Mouse (Mus musculus) C2C12 (cell line): ENCODE results near the gene Dok1. TPM values are rescaled to one million over a fixed set of nuclear protein-coding genes. Genes with fewer than 3 reads are reported as not detected.

Source experiments
- H3K27me3 ChIP-seq: one replicate; pipeline ENCODE4 v1.6.1; 2011; ENCODE audit not compliant: control insufficient read depth, insufficient read depth, insufficient read length
- H3K36me3 ChIP-seq: one replicate; pipeline ENCODE4 v1.6.1; 2011; ENCODE audit not compliant: control insufficient read depth, insufficient read depth
- H3K4me3 ChIP-seq: one replicate; pipeline ENCODE4 v1.5.1; 2011; ENCODE audit warnings: mild to moderate bottlenecking, control low read depth; ENCODE audit not compliant: poor library complexity, insufficient read depth, severe bottlenecking
- H3K79me2 ChIP-seq: one replicate; pipeline ENCODE4 v1.6.1; 2011; ENCODE audit not compliant: control insufficient read depth, insufficient read depth
- H3K79me3 ChIP-seq: one replicate; pipeline ENCODE4 v1.6.1; 2011; ENCODE audit warnings: low read depth, control low read depth
- H3ac ChIP-seq: one replicate; pipeline ENCODE3; 2011; ENCODE audit warnings: low read depth; ENCODE audit not compliant: control insufficient read depth, insufficient read length
- CEBPB ChIP-seq: IDR thresholded peaks from one replicate; pipeline ENCODE4 v1.6.1; 2011; ENCODE audit warnings: low read depth, mild to moderate bottlenecking, control low read depth, moderate library complexity
- CTCF ChIP-seq: IDR thresholded peaks from one replicate; pipeline ENCODE4 v1.5.1; 2011; ENCODE audit not compliant: control insufficient read depth, insufficient read depth, insufficient read length
- FOSL1 ChIP-seq: IDR thresholded peaks from one replicate; pipeline ENCODE4 v1.8.0; 2011; ENCODE audit warnings: mild to moderate bottlenecking, low read length; ENCODE audit not compliant: poor library complexity, insufficient read depth, severe bottlenecking
- MAX ChIP-seq: IDR thresholded peaks from one replicate; pipeline ENCODE4 v1.6.1; 2011; ENCODE audit warnings: mild to moderate bottlenecking, control low read depth
- MYOD1 ChIP-seq: IDR thresholded peaks from one replicate; pipeline ENCODE4 v1.6.1; 2011; ENCODE audit warnings: low read depth; ENCODE audit not compliant: control insufficient read depth, insufficient read length
- MYOG ChIP-seq: IDR thresholded peaks from one replicate; pipeline ENCODE4 v1.6.1; 2011; ENCODE audit not compliant: control insufficient read depth, insufficient read length; ENCODE audit errors: extremely low read depth
- USF1 ChIP-seq: IDR thresholded peaks from one replicate; pipeline ENCODE4 v1.6.1; 2011; ENCODE audit warnings: low read depth, mild to moderate bottlenecking, control low read depth, moderate library complexity
- microRNA-seq: library from miRNA; unstranded; fragments of <30 nt; microRNA quantifications from one replicate; pipeline ENCODE4, GENCODE M21; 2019; ENCODE audit warnings: borderline microRNAs expressed
- polyA plus RNA-seq: library from polyadenylated mRNA; unstranded; fragments of >200 nt; fragmentation: generic; extraction: Trizol; gene quantifications from one replicate; pipeline ENCODE4 v1.2.1, GENCODE M21; 2012; ENCODE audit warnings: missing spikeins

Dok1 gene
- polyA plus RNA-seq, 1 experiment: 80.8 TPM

GRCm38 (mm10) chr6:82987411-82987971 lies 45.8 kb downstream of the Dok1 start:
- no peak for TF ChIP-seq FOSL1
- TF ChIP-seq MYOD1: no peak
- TF ChIP-seq USF1: no peak
- TF ChIP-seq MYOG: no peak
- no peak for TF ChIP-seq CEBPB
- no peak for TF ChIP-seq MAX
- TF ChIP-seq CTCF: no peak
- no peak overlapping the region for H3ac ChIP-seq
- H3K36me3 ChIP-seq: no peaks in the 10 kb centered on the region
- no peaks in the 10 kb centered on the region for H3K79me2 ChIP-seq
- peaks cover 9% of the 10 kb centered on the region for H3K27me3 ChIP-seq
- H3K4me3 ChIP-seq: no peak overlapping the region
- no peaks in the 10 kb centered on the region for H3K79me3 ChIP-seq

Small RNAs within 50 kb of the gene (microRNA-seq; reads per million reads assigned to microRNA genes)
- 0.76 reads per million, percentile 16 among the genes with 10 or more reads in this experiment for gene Mir7040

Other genes with a start within 250 kb of the Dok1 start
- gene Sema4f, start 93.7 kb downstream of the Dok1 start, polyA plus RNA-seq: 0.23 TPM
- 2.4 TPM for gene M1ap, start 86.6 kb downstream of the Dok1 start, polyA plus RNA-seq
- gene Loxl3, start 702 bp upstream of the Dok1 start, polyA plus RNA-seq: 23.0 TPM
- 166 TPM for gene Aup1, start 21.1 kb upstream of the Dok1 start, polyA plus RNA-seq
- gene Htra2, start 21.8 kb upstream of the Dok1 start, polyA plus RNA-seq: 119 TPM
- gene Dqx1, start 24.4 kb upstream of the Dok1 start, polyA plus RNA-seq: 0.15 TPM
- gene Tlx2, start 36.8 kb upstream of the Dok1 start, polyA plus RNA-seq: 0.19 TPM
- gene Pcgf1, start 44.4 kb upstream of the Dok1 start, polyA plus RNA-seq: 9.5 TPM
- gene Lbx2, start 52.9 kb upstream of the Dok1 start, polyA plus RNA-seq: 0.11 TPM
- 0.75 TPM for gene Ccdc142, start 68.1 kb upstream of the Dok1 start, polyA plus RNA-seq
- gene Gm42688, start 68.1 kb upstream of the Dok1 start, polyA plus RNA-seq: 0.98 TPM
- gene Mrpl53, start 75.6 kb upstream of the Dok1 start, polyA plus RNA-seq: 145 TPM
- 32.5 TPM for gene Mogs, start 82.0 kb upstream of the Dok1 start, polyA plus RNA-seq
- gene Wbp1, start 88.1 kb upstream of the Dok1 start, polyA plus RNA-seq: 82.4 TPM
- gene Ino80b, start 92.0 kb upstream of the Dok1 start, polyA plus RNA-seq: 33.6 TPM
- gene Rtkn, start 102.0 kb upstream of the Dok1 start, polyA plus RNA-seq: 42.1 TPM
- gene Wdr54, start 122.9 kb upstream of the Dok1 start, polyA plus RNA-seq: 9.5 TPM
- 1.1 TPM for gene 1700003E16Rik, start 122.9 kb upstream of the Dok1 start, polyA plus RNA-seq
- 83.0 TPM for gene Dctn1, start 132.4 kb upstream of the Dok1 start, polyA plus RNA-seq
- gene Slc4a5, start 186.4 kb upstream of the Dok1 start, polyA plus RNA-seq: 0.04 TPM